Mouse (Mus musculus) midbrain, embryonic 12.5 days (tissue): ENCODE data around the gene Asb2. TPM values are rescaled to one million over a fixed set of nuclear protein-coding genes. Genes with fewer than 3 reads are reported as not detected.

Experiments
- ATAC-seq: fragments of 200-750 bp; cut with Nextera tagmentation; 2 replicates; pipeline ENCODE4 v1.8.0; 2017; ENCODE audit warnings: low read depth, moderate TSS enrichment, moderate library complexity; ENCODE audit not compliant: low FRiP score
- H3K27ac ChIP-seq: fragments of 300-500 bp; sonication (generic); replicated peaks from 2 replicates; pipeline ENCODE4 v1.5.1; 2016; ENCODE audit warnings: mild to moderate bottlenecking
- H3K27me3 ChIP-seq: fragments of 300-500 bp; sonication (generic); 2 replicates; pipeline ENCODE4 v1.6.1; 2016; ENCODE audit warnings: mild to moderate bottlenecking
- H3K36me3 ChIP-seq: fragments of 300-500 bp; sonication (generic); 2 replicates; pipeline ENCODE4 v1.6.1; 2016
- H3K4me1 ChIP-seq: fragments of 300-500 bp; sonication (generic); 2 replicates; pipeline ENCODE4 v1.6.1; 2016
- H3K4me2 ChIP-seq: fragments of 300-500 bp; sonication (generic); replicated peaks from 2 replicates; pipeline ENCODE4 v1.6.1; 2016; ENCODE audit warnings: mild to moderate bottlenecking, moderate library complexity
- H3K4me3 ChIP-seq: fragments of 300-500 bp; sonication (generic); 2 replicates; pipeline ENCODE4 v1.5.1; 2016; ENCODE audit warnings: mild to moderate bottlenecking
- H3K9ac ChIP-seq: fragments of 300-500 bp; sonication (generic); replicated peaks from 2 replicates; pipeline ENCODE4 v1.6.1; 2016; ENCODE audit warnings: mild to moderate bottlenecking, moderate library complexity
- H3K9me3 ChIP-seq: fragments of 300-500 bp; sonication (generic); 2 replicates; pipeline ENCODE4 v1.6.1; 2016; ENCODE audit warnings: mild to moderate bottlenecking
- WGBS: fragments of 180-500 bp; shearing (Covaris S2); methylation state at CpG from one replicate; pipeline ENCODE4 v1.1.7; 2016; 5-methylcytosine and 5-hydroxymethylcytosine counted together
- polyA plus RNA-seq: library from polyadenylated mRNA; unstranded; fragments of >200 nt; fragmentation: Nextera tagmentation; extraction: Ambion mirVana; gene quantifications from 2 replicates; pipeline ENCODE4 v1.2.1, GENCODE M21; 2016

The Asb2 gene
- polyA plus RNA-seq, 1 experiment from 2014 or later = 1.2 TPM

GRCm38 (mm10) chr12:103281912-103282311 is 73.9 kb downstream of the Asb2 start:
- H3K4me3 ChIP-seq = no peak overlapping the region
- H3K27me3 ChIP-seq = no peaks in the 10 kb centered on the region
- H3K4me2 ChIP-seq = no peak overlapping the region
- no peaks in the 10 kb centered on the region for H3K4me1 ChIP-seq
- ATAC-seq = no peak
- 85% methylated on average over 4 of the region's 4 CpGs for WGBS
- H3K36me3 ChIP-seq = no peaks in the 10 kb centered on the region
- no peak overlapping the region for H3K9ac ChIP-seq
- no peak overlapping the region for H3K27ac ChIP-seq
- peaks cover 10% of the 10 kb centered on the region for H3K9me3 ChIP-seq

- Histone ChIP-seq H3K27me3 (no peaks in the 10 kb centered on the region), H3K9ac (no peak overlapping the region), H3K9me3 (peaks cover 10% of the 10 kb centered on the region), H3K36me3 (no peaks in the 10 kb centered on the region), H3K4me3 (no peak overlapping the region), H3K4me1 (no peaks in the 10 kb centered on the region), H3K27ac (no peak overlapping the region), H3K4me2 (no peak overlapping the region)
- no peak for ATAC-seq
- 74% methylated on average over 2 of the region's 2 CpGs for WGBS
Observed at GRCm38 (mm10) chr12:103281491-103281890, 74.3 kb downstream of the Asb2 start.

GRCm38 (mm10) chr12:103276422-103276821 is 79.4 kb downstream of the Asb2 start:
- whole genome bisulfite sequencing = 82% methylated on average over 4 of the region's 4 CpGs
- Histone ChIP-seq H3K4me1 (no peaks in the 10 kb centered on the region), H3K27me3 (no peaks in the 10 kb centered on the region), H3K9ac (no peak overlapping the region), H3K4me2 (no peak overlapping the region), H3K27ac (no peak overlapping the region), H3K9me3 (peaks cover 10% of the 10 kb centered on the region), H3K4me3 (no peak overlapping the region), H3K36me3 (no peaks in the 10 kb centered on the region)
- no peak for ATAC-seq

- H3K4me1 ChIP-seq = no peaks in the 10 kb centered on the region
- H3K4me3 ChIP-seq = no peak overlapping the region
- H3K36me3 ChIP-seq = no peaks in the 10 kb centered on the region
- no peak for ATAC-seq
- no peaks in the 10 kb centered on the region for H3K27me3 ChIP-seq
- H3K27ac ChIP-seq = no peak overlapping the region
- H3K9ac ChIP-seq = no peak overlapping the region
- WGBS = 88% methylated on average over 2 of the region's 2 CpGs
- peaks cover 10% of the 10 kb centered on the region for H3K9me3 ChIP-seq
- H3K4me2 ChIP-seq = no peak overlapping the region
Observed at GRCm38 (mm10) chr12:103273732-103274131, 82.1 kb downstream of the Asb2 start.

GRCm38 (mm10) chr12:103273051-103273450 is 82.8 kb downstream of the Asb2 start:
- Histone ChIP-seq H3K27me3 (no peaks in the 10 kb centered on the region), H3K9ac (no peak overlapping the region), H3K36me3 (no peaks in the 10 kb centered on the region), H3K27ac (no peak overlapping the region), H3K4me3 (no peak overlapping the region), H3K9me3 (peaks cover 6% of the 10 kb centered on the region; the same call in 1 of the 2 replicates), H3K4me2 (no peak overlapping the region), H3K4me1 (no peaks in the 10 kb centered on the region)
- WGBS = 70% methylated on average over 6 of the region's 6 CpGs
- no peak for ATAC-seq

- no peaks in the 10 kb centered on the region for H3K9me3 ChIP-seq
- no peaks in the 10 kb centered on the region for H3K27me3 ChIP-seq
- no peak overlapping the region for H3K27ac ChIP-seq
- no peak overlapping the region for H3K4me2 ChIP-seq
- no peaks in the 10 kb centered on the region for H3K36me3 ChIP-seq
- 94% methylated on average over 3 of the region's 3 CpGs for whole genome bisulfite sequencing
- no peak overlapping the region for H3K9ac ChIP-seq
- no peak overlapping the region for H3K4me3 ChIP-seq
- ATAC-seq = no peak
- H3K4me1 ChIP-seq = no peaks in the 10 kb centered on the region
Observed at GRCm38 (mm10) chr12:103272176-103272575, 83.6 kb downstream of the Asb2 start.

Other genes with a start within 250 kb of the Asb2 start
- gene Prima1, start 113.9 kb downstream of the Asb2 start, polyA plus RNA-seq = 2.9 and 3.0 TPM in 2 replicates
- 44.5 and 49.0 TPM in 2 replicates for gene Fam181a, start 45.0 kb downstream of the Asb2 start, polyA plus RNA-seq
- gene Otub2, start 32.7 kb upstream of the Asb2 start, polyA plus RNA-seq = 15.6 and 16.8 TPM in 2 replicates
- gene 9330161L09Rik, start 51.8 kb upstream of the Asb2 start, polyA plus RNA-seq = 0.96 and 1.2 TPM in 2 replicates
- 119 and 124 TPM in 2 replicates for gene Ddx24, start 69.8 kb upstream of the Asb2 start, polyA plus RNA-seq
- 4.2 and 10.4 TPM in 2 replicates for gene Ifi27, start 78.2 kb upstream of the Asb2 start, polyA plus RNA-seq
- gene Ifi27l2a, start 87.7 kb upstream of the Asb2 start, polyA plus RNA-seq = 4.4 and 5.1 TPM in 2 replicates
- gene Ifi27l2b, start 101.2 kb upstream of the Asb2 start, polyA plus RNA-seq = not detected in 2 replicates
- 2.9 and 3.2 TPM in 2 replicates for gene Ppp4r4, start 176.3 kb upstream of the Asb2 start, polyA plus RNA-seq